Mouse (Mus musculus) left cerebral cortex, adult 9 months (tissue): ENCODE data around the gene Tmco5.
A peak's percentile ranks its signal among the peaks of the same experiment; 100 is the strongest.

Experiments
- DNase-seq, 2 experiments: peaks; one replicate each; pipeline ENCODE4 v3.0.0; 2022; ENCODE audit warnings: low spot score in 2 of 2

Gene Tmco5

GRCm38 (mm10) chr2:116878391-116878790 lies at the start of gene Tmco5:
Tmco5 (plus strand) TSS chr2:116878691.
- DNase-seq = no peak

GRCm38 (mm10) chr2:116831863-116832262 lies 46.6 kb upstream of the Tmco5 start:
- DNase-seq = no peak

- DNase-seq = no peak
Observed at GRCm38 (mm10) chr2:116837829-116838228, 40.7 kb upstream of the Tmco5 start.

GRCm38 (mm10) chr2:116838538-116839197 lies 39.8 kb upstream of the Tmco5 start:
- peak in 1 of 2 experiments; percentile 47 for DNase-seq

- peak in 1 of 2 experiments; percentile 5 for DNase-seq
Observed at GRCm38 (mm10) chr2:116849980-116850636, 28.4 kb upstream of the Tmco5 start.

GRCm38 (mm10) chr2:116851356-116851755 lies 27.1 kb upstream of the Tmco5 start:
- no peak for DNase-seq

- no peak for DNase-seq
Observed at GRCm38 (mm10) chr2:116852249-116852648, 26.2 kb upstream of the Tmco5 start.

GRCm38 (mm10) chr2:116858703-116859102 lies 19.8 kb upstream of the Tmco5 start:
- no peak for DNase-seq

- no peak for DNase-seq
Observed at GRCm38 (mm10) chr2:116876955-116877615, 1.4 kb upstream of the Tmco5 start.

GRCm38 (mm10) chr2:116879730-116880129 lies 1.2 kb downstream of the Tmco5 start:
- DNase-seq = peak; percentile 51 to 66

- DNase-seq = no peak
Observed at GRCm38 (mm10) chr2:116893316-116893987, 15.0 kb downstream of the Tmco5 start.

GRCm38 (mm10) chr2:116893988-116894363 lies 15.5 kb downstream of the Tmco5 start:
- no peak for DNase-seq

GRCm38 (mm10) chr2:116899615-116900272 lies 21.3 kb downstream of the Tmco5 start:
- peak; percentile 89 to 100 for DNase-seq

- no peak for DNase-seq
Observed at GRCm38 (mm10) chr2:116900273-116900843, 21.9 kb downstream of the Tmco5 start.

GRCm38 (mm10) chr2:116908268-116908667 lies 29.8 kb downstream of the Tmco5 start:
- peak in 1 of 2 experiments; percentile 26 for DNase-seq

GRCm38 (mm10) chr2:116912334-116913070 lies 34.0 kb downstream of the Tmco5 start:
- no peak for DNase-seq

- peak; percentile 85 to 86 for DNase-seq
Observed at GRCm38 (mm10) chr2:116913677-116914405, 35.4 kb downstream of the Tmco5 start.

- DNase-seq = peak in 1 of 2 experiments; percentile 39
Observed at GRCm38 (mm10) chr2:116914636-116915035, 36.1 kb downstream of the Tmco5 start.

- no peak for DNase-seq
Observed at GRCm38 (mm10) chr2:116918598-116918997, 40.1 kb downstream of the Tmco5 start.
